Mouse (Mus musculus): ENCODE measurements around the gene Aldh16a1. TPM values are rescaled to one million over a fixed set of nuclear protein-coding genes. Genes with fewer than 3 reads are reported as not detected.

Aldh16a1 gene
- polyA plus RNA-seq, 1 experiment: 97.2 TPM

- Histone ChIP-seq H3K27me3 (ENCODE audit: control insufficient read depth, insufficient read depth, low read length) (peaks cover 10% of the 10 kb centered on the region), H3K27ac (ENCODE audit: control insufficient read depth, insufficient read depth, low read length) (no peak overlapping the region), H3K36me3 (ENCODE audit: control insufficient read depth, insufficient read depth, low read length) (no peaks in the 10 kb centered on the region), H3K4me1 (replicated peaks; ENCODE audit: control insufficient read depth, insufficient read depth, low read length) (peaks cover 20% of the 10 kb centered on the region), H3K4me3 (ENCODE audit: control insufficient read depth, insufficient read depth, low read length) (no peak overlapping the region)
- DNase-seq: no peak
- TF ChIP-seq CTCF (IDR thresholded peaks at IDR 0.05; ENCODE audit: borderline replicate concordance, control insufficient read depth, extremely low read depth, insufficient read depth, low read length, poor library complexity) (no peak), POLR2A (IDR thresholded peaks at IDR 0.05; ENCODE audit: control insufficient read depth, extremely low read depth, insufficient read depth, low read length, poor library complexity) (no peak)
- WGBS: 80% methylated on average over 12 of the region's 12 CpGs
Observed at GRCm38 (mm10) chr7:45092828-45093515, 61.4 kb downstream of the Aldh16a1 start.

GRCm38 (mm10) chr7:45092048-45092447, 62.3 kb downstream of the Aldh16a1 start, which contains the start of gene Rcn3:
TSS of gene Rcn3 (minus strand) at chr7:45092221.
- TF ChIP-seq CTCF (IDR thresholded peaks at IDR 0.05; ENCODE audit: borderline replicate concordance, control insufficient read depth, extremely low read depth, insufficient read depth, low read length, poor library complexity): no peak
- no peak for TF ChIP-seq POLR2A (IDR thresholded peaks at IDR 0.05; ENCODE audit: control insufficient read depth, extremely low read depth, insufficient read depth, low read length, poor library complexity)
- peaks cover 20% of the 10 kb centered on the region for H3K4me1 ChIP-seq (replicated peaks; ENCODE audit: control insufficient read depth, insufficient read depth, low read length)
- peak within 1 kb of the TSS; percentile 12 for H3K4me3 ChIP-seq (ENCODE audit: control insufficient read depth, insufficient read depth, low read length)
- H3K27me3 ChIP-seq (ENCODE audit: control insufficient read depth, insufficient read depth, low read length): peaks cover 10% of the 10 kb centered on the region
- no peak for DNase-seq
- 6% methylated on average over 16 of the region's 16 CpGs for WGBS
- H3K36me3 ChIP-seq (ENCODE audit: control insufficient read depth, insufficient read depth, low read length): no peaks in the 10 kb centered on the region
- H3K27ac ChIP-seq (ENCODE audit: control insufficient read depth, insufficient read depth, low read length): no peak within 1 kb of the TSS

- no peak for TF ChIP-seq CTCF (IDR thresholded peaks at IDR 0.05; ENCODE audit: borderline replicate concordance, control insufficient read depth, extremely low read depth, insufficient read depth, low read length, poor library complexity)
- TF ChIP-seq POLR2A (IDR thresholded peaks at IDR 0.05; ENCODE audit: control insufficient read depth, extremely low read depth, insufficient read depth, low read length, poor library complexity): no peak
- no peak overlapping the region for H3K27ac ChIP-seq (ENCODE audit: control insufficient read depth, insufficient read depth, low read length)
- peak overlapping the region; percentile 12 for H3K4me3 ChIP-seq (ENCODE audit: control insufficient read depth, insufficient read depth, low read length)
- peaks cover 20% of the 10 kb centered on the region for H3K4me1 ChIP-seq (replicated peaks; ENCODE audit: control insufficient read depth, insufficient read depth, low read length)
- WGBS: 14% methylated on average over 35 of the region's 35 CpGs
- DNase-seq: no peak
- H3K27me3 ChIP-seq (ENCODE audit: control insufficient read depth, insufficient read depth, low read length): peaks cover 10% of the 10 kb centered on the region
- H3K36me3 ChIP-seq (ENCODE audit: control insufficient read depth, insufficient read depth, low read length): no peaks in the 10 kb centered on the region
Observed at GRCm38 (mm10) chr7:45091001-45091990, 63.1 kb downstream of the Aldh16a1 start.

Other genes starting within 250 kb of the Aldh16a1 start
- 133 and 147 TPM in 2 replicates for gene Ap2a1, start 225.1 kb downstream of the Aldh16a1 start, polyA plus RNA-seq (2012; rRNA removed)
- gene Tsks, start 211.4 kb downstream of the Aldh16a1 start, polyA plus RNA-seq (2012; rRNA removed): 0.29 and 1.0 TPM in 2 replicates
- gene Cpt1c, start 179.7 kb downstream of the Aldh16a1 start, polyA plus RNA-seq (2012; rRNA removed): 4.4 and 6.8 TPM in 2 replicates
- 242 and 260 TPM in 2 replicates for gene Prmt1, start 168.0 kb downstream of the Aldh16a1 start, polyA plus RNA-seq (2012; rRNA removed)
- gene Irf3, start 156.9 kb downstream of the Aldh16a1 start, polyA plus RNA-seq (2012; rRNA removed): 227 and 277 TPM in 2 replicates
- gene Bcl2l12, start 155.9 kb downstream of the Aldh16a1 start, polyA plus RNA-seq (2012; rRNA removed): 85.6 and 87.4 TPM in 2 replicates
- 118 and 131 TPM in 2 replicates for gene Scaf1, start 138.2 kb downstream of the Aldh16a1 start, polyA plus RNA-seq (2012; rRNA removed)
- gene Rras, start 136.6 kb downstream of the Aldh16a1 start, polyA plus RNA-seq (2012; rRNA removed): 41.7 and 62.3 TPM in 2 replicates
- 32.7 and 43.5 TPM in 2 replicates for gene Prr12, start 101.7 kb downstream of the Aldh16a1 start, polyA plus RNA-seq (2012; rRNA removed)
- gene Nosip, start 92.2 kb downstream of the Aldh16a1 start, polyA plus RNA-seq (2012; rRNA removed): 159 and 165 TPM in 2 replicates
- 32.4 and 40.5 TPM in 2 replicates for gene Prrg2, start 91.9 kb downstream of the Aldh16a1 start, polyA plus RNA-seq (2012; rRNA removed)
- 22.2 and 34.9 TPM in 2 replicates for gene Rcn3, start 62.4 kb downstream of the Aldh16a1 start, polyA plus RNA-seq (2012; rRNA removed)
- gene Fcgrt, start 50.7 kb downstream of the Aldh16a1 start, polyA plus RNA-seq (2012; rRNA removed): 30.8 and 38.9 TPM in 2 replicates
- gene Rps11, start 30.1 kb downstream of the Aldh16a1 start, polyA plus RNA-seq (2012; rRNA removed): 343 and 363 TPM in 2 replicates
- gene Rpl13a, start 25.8 kb downstream of the Aldh16a1 start, polyA plus RNA-seq (2012; rRNA removed): 4,999 and 5,006 TPM in 2 replicates
- gene Gm45713, start 18.4 kb downstream of the Aldh16a1 start, polyA plus RNA-seq (2012; rRNA removed): 0.27 and 0.91 TPM in 2 replicates
- 177 and 207 TPM in 2 replicates for gene Flt3l, start 18.2 kb downstream of the Aldh16a1 start, polyA plus RNA-seq (2012; rRNA removed)
- gene Pih1d1, start 281 bp downstream of the Aldh16a1 start, polyA plus RNA-seq (2012; rRNA removed): 72.5 and 78.7 TPM in 2 replicates
- 1.2 and 2.0 TPM in 2 replicates for gene Slc17a7, start 9.4 kb upstream of the Aldh16a1 start, polyA plus RNA-seq (2012; rRNA removed)
- gene Gfy, start 25.0 kb upstream of the Aldh16a1 start, polyA plus RNA-seq (2012; rRNA removed): 0.09 and 0.11 TPM in 2 replicates
- not detected in 2 replicates for gene Pth2, start 26.4 kb upstream of the Aldh16a1 start, polyA plus RNA-seq (2012; rRNA removed)
- gene Ccdc155, start 50.3 kb upstream of the Aldh16a1 start, polyA plus RNA-seq (2012; rRNA removed): 0.32 and 0.37 TPM in 2 replicates
- gene Dkkl1, start 57.6 kb upstream of the Aldh16a1 start, polyA plus RNA-seq (2012; rRNA removed): 3.0 and 3.5 TPM in 2 replicates
- 5.0 and 8.5 TPM in 2 replicates for gene Tead2, start 61.2 kb upstream of the Aldh16a1 start, polyA plus RNA-seq (2012; rRNA removed)
- gene Cd37, start 84.5 kb upstream of the Aldh16a1 start, polyA plus RNA-seq (2012; rRNA removed): 412 and 423 TPM in 2 replicates
- gene Slc6a16, start 86.5 kb upstream of the Aldh16a1 start, polyA plus RNA-seq (2012; rRNA removed): 0.30 and 0.37 TPM in 2 replicates
- 0.50 TPM in 1 of 2 replicates, not detected in the other for gene Slc6a21, start 122.9 kb upstream of the Aldh16a1 start, polyA plus RNA-seq (2012; rRNA removed)
- 12.1 and 12.9 TPM in 2 replicates for gene Trpm4, start 179.2 kb upstream of the Aldh16a1 start, polyA plus RNA-seq (2012; rRNA removed)
- gene Hrc, start 180.7 kb upstream of the Aldh16a1 start, polyA plus RNA-seq (2012; rRNA removed): 0.56 and 9.1 TPM in 2 replicates
- gene Ppfia3, start 212.4 kb upstream of the Aldh16a1 start, polyA plus RNA-seq (2012; rRNA removed): 0.65 and 0.89 TPM in 2 replicates
- gene Lin7b, start 216.0 kb upstream of the Aldh16a1 start, polyA plus RNA-seq (2012; rRNA removed): 0.65 and 1.0 TPM in 2 replicates
- 693 and 725 TPM in 2 replicates for gene Snrnp70, start 241.2 kb upstream of the Aldh16a1 start, polyA plus RNA-seq (2012; rRNA removed)